Mouse (Mus musculus) small intestine, adult 2 months (tissue): ENCODE results near the gene Agap1.

Experiments
- CTCF ChIP-seq: fragments of 200-500 bp; IDR thresholded peaks from 2 replicates; pipeline ENCODE4 v1.5.1; 2012; ENCODE audit warnings: low read depth, mild to moderate bottlenecking, control low read depth, inconsistent platforms, low read length, moderate library complexity, mixed read lengths; ENCODE audit not compliant: insufficient replicate concordance, insufficient read length; ENCODE audit errors: extremely low read depth
- POLR2A ChIP-seq: fragments of 200-500 bp; IDR thresholded peaks from 2 replicates; pipeline ENCODE4 v1.6.1; 2012; ENCODE audit warnings: low read depth, mild to moderate bottlenecking, control low read depth, inconsistent platforms, low read length, moderate library complexity

- TF ChIP-seq CTCF, result no peak
- no peak for TF ChIP-seq POLR2A
These were observed 295.9 kb downstream of the Agap1 start for GRCm38 (mm10) chr1:89750495-89750894.
